Mouse (Mus musculus) CH12.LX (cell line): Measurements from ENCODE around the gene Rsph3b.

Experiments
- CHD2 ChIP-seq: IDR thresholded peaks from 2 replicates; pipeline ENCODE4 v1.6.1; 2011; ENCODE audit warnings: low read length, improper control_type of control experiment
- CTCF ChIP-seq, 2 experiments: IDR thresholded peaks in 1 of 2; conservative IDR thresholded peaks in 1 of 2; 2 replicates each; pipeline ENCODE4 v1.5.1; 2011 to 2012; ENCODE audit warnings: low read depth in 2 of 2, low read length in 2 of 2, improper control_type of control experiment in 1 of 2, inconsistent platforms in 1 of 2, mild to moderate bottlenecking in 1 of 2, moderate library complexity in 1 of 2
- EP300 ChIP-seq: IDR thresholded peaks from 2 replicates; pipeline ENCODE4 v1.6.1; 2011; ENCODE audit warnings: low read length, improper control_type of control experiment
- HCFC1 ChIP-seq: IDR thresholded peaks from 2 replicates; pipeline ENCODE4 v1.6.1; 2012; ENCODE audit warnings: low read depth, mild to moderate bottlenecking, inconsistent platforms, low read length, improper control_type of control experiment
- JUN ChIP-seq: IDR thresholded peaks from 2 replicates; pipeline ENCODE4 v1.6.1; 2011; ENCODE audit warnings: low read depth, mild to moderate bottlenecking, low read length, improper control_type of control experiment, moderate library complexity; ENCODE audit not compliant: insufficient read depth
- JUND ChIP-seq: conservative IDR thresholded peaks from 2 replicates; pipeline ENCODE4 v1.6.1; 2011; ENCODE audit warnings: low read depth, low read length, improper control_type of control experiment
- MAZ ChIP-seq: IDR thresholded peaks from 2 replicates; pipeline ENCODE4 v1.6.1; 2012; ENCODE audit warnings: low read depth, mild to moderate bottlenecking, inconsistent platforms, low read length, improper control_type of control experiment, moderate library complexity
- MXI1 ChIP-seq: IDR thresholded peaks from 2 replicates; pipeline ENCODE4 v1.6.1; 2011; ENCODE audit warnings: mild to moderate bottlenecking, low read depth, low read length, improper control_type of control experiment
- POLR2A ChIP-seq: IDR thresholded peaks from 2 replicates; pipeline ENCODE4 v1.6.1; 2011; ENCODE audit warnings: low read depth, mild to moderate bottlenecking, improper control_type of control experiment, low read length
- POLR2AphosphoS2 ChIP-seq: IDR thresholded peaks from 2 replicates; pipeline ENCODE4 v1.6.1; 2011; ENCODE audit warnings: low read depth, low read length, improper control_type of control experiment
- TCF12 ChIP-seq: IDR thresholded peaks from 2 replicates; pipeline ENCODE4 v1.6.1; 2014; ENCODE audit warnings: low read depth, mild to moderate bottlenecking, inconsistent platforms, low read length, improper control_type of control experiment
- ZC3H11A ChIP-seq: IDR thresholded peaks from 2 replicates; pipeline ENCODE4 v1.6.1; 2012; ENCODE audit warnings: low read depth, mild to moderate bottlenecking, inconsistent platforms, low read length, improper control_type of control experiment

GRCm38 (mm10) chr17:6860067-6860466, 88.4 kb downstream of the Rsph3b start:
- no peak for TF ChIP-seq MXI1
- no peak for TF ChIP-seq POLR2A
- TF ChIP-seq POLR2AphosphoS2 = no peak
- TF ChIP-seq CTCF (conservative IDR thresholded peaks at IDR 0.05 in 1 of 2, IDR thresholded peaks at IDR 0.05 in 1 of 2; ENCODE audit: low read depth in 2 of 2, low read length in 2 of 2) = no peak
- TF ChIP-seq EP300 = no peak
- no peak for TF ChIP-seq HCFC1
- TF ChIP-seq CHD2 = no peak
- TF ChIP-seq ZC3H11A = no peak
- no peak for TF ChIP-seq MAZ
- TF ChIP-seq TCF12 = no peak
- TF ChIP-seq JUN = no peak
- no peak for TF ChIP-seq JUND
